Comparison of ENCODE assay signal across 8 mouse cellular contexts in the genomic region with DNA sequence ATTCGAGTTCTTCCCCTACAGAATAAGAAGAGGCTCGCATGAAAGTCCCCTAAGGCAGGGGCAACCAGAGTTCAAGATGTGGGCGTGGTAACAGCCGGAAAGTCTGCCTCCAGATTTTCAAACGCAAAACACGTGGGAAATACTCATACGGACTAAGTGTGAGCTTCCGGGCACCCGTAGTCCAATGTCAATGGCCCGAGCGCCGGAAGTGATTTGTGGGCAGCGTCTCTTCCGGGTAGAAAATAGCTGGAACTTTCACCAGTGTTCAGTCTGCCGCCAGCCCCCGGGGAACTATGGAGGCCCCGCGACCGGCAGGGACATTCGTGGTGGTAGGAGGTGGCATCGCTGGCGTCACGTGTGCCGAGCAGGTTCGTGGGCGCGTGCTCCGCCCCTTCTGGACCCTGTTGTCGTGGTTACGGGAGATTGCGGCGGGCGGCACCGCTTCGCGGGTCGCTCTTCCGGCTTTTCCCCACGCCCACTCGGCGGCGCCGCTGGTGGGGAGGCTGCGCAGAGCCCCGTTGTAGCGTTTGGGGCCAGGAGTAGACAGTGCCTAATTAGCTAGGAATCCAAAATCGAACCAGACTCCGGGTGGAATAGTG. TPM values are rescaled to one million over a fixed set of nuclear protein-coding genes. Genes with fewer than 3 reads are reported as not detected.
DNase-seq lines count a peak whose midpoint lies in the region; ATAC-seq lines count a peak whose summit lies in the region.

Gene Pyroxd1 (plus strand): TSS at position 215 of the 599 bp plus-strand sequence.

- peak within 1 kb of the TSS; percentile 73 for H3K4me3 ChIP-seq in hindbrain, embryonic 13.5 days

- peaks cover 24% of the 10 kb centered on the region for H3K36me3 ChIP-seq in hindbrain, embryonic 13.5 days

- H3K9ac ChIP-seq in hindbrain, embryonic 13.5 days, result peak within 1 kb of the TSS; percentile 78

- H3K4me1 ChIP-seq in hindbrain, embryonic 13.5 days (replicated peaks), result peaks cover 10% of the 10 kb centered on the region

- no peaks in the 10 kb centered on the region for H3K27me3 ChIP-seq in hindbrain, embryonic 13.5 days

- WGBS in hindbrain, embryonic 13.5 days, result under 1% methylated on average over 48 of the region's 48 CpGs

- peak within 1 kb of the TSS; percentile 56 for H3K4me2 ChIP-seq in hindbrain, embryonic 13.5 days

- no peaks in the 10 kb centered on the region for H3K9me3 ChIP-seq in hindbrain, embryonic 13.5 days

- ATAC-seq in hindbrain, embryonic 13.5 days (ENCODE audit: low FRiP score), result peak; percentile 95

- peak within 1 kb of the TSS; percentile 88 for H3K27ac ChIP-seq in hindbrain, embryonic 13.5 days

- peak; percentile 94 for DNase-seq in NIH3T3 (ENCODE audit: low read depth)
- peak; percentile 87 to 89 for DNase-seq in cerebellum, postnatal 10 days
- DNase-seq in frontal cortex, postnatal 10 days (ENCODE audit: low spot score in 2 of 2), result peak; percentile 83 to 85
- peak; percentile 74 to 79 for DNase-seq in layer of hippocampus, postnatal 25 days (ENCODE audit: extremely low spot score in 1 of 2, low spot score in 1 of 2)
- peak; percentile 87 for DNase-seq in lung, postnatal 25 days (ENCODE audit: low spot score)
- peak; percentile 93 for DNase-seq in retina, embryonic 14.5 days (ENCODE audit: low spot score)
- DNase-seq in thymus, postnatal 4 days, result peak; percentile 91

RNA-seq across cellular contexts. Expression of gene Pyroxd1, which starts in this region (rescaled TPM):
- 23.9 and 25.8 TPM in 2 replicates for polyA plus RNA-seq in hindbrain, embryonic 13.5 days (2015; fragmentation: Nextera tagmentation; extraction: Ambion mirVana)
- 10 to 100 TPM; 12.9 to 15.4 TPM for total RNA-seq in layer of hippocampus, postnatal 25 days (2021)

Comparison
In these comparisons a context has a peak if more than half of its experiments do, and no peak if none do; other contexts are left out.
1. Peak in every context shown above with its lines: DNase-seq, ATAC-seq, H3K4me3 ChIP-seq and H3K27ac ChIP-seq.